Mouse (Mus musculus): ENCODE measurements around the gene Snx3. TPM values are rescaled to one million over a fixed set of nuclear protein-coding genes. Genes with fewer than 3 reads are reported as not detected.

Snx3 gene
- polyA plus RNA-seq (2015; fragmentation: Nextera tagmentation; extraction: Ambion mirVana) = 299 and 321 TPM in 2 replicates

GRCm38 (mm10) chr10:42501775-42502348 is at the start of gene Snx3:
Snx3 (plus strand) TSS chr10:42502030.
- ATAC-seq = peak; percentile 97
- H3K9me3 ChIP-seq (ENCODE audit: control insufficient read depth, low read length) = no peaks in the 10 kb centered on the region
- peak within 1 kb of the TSS; percentile 99 for H3K4me3 ChIP-seq (replicated peaks; ENCODE audit: low read length)
- peak within 1 kb of the TSS; percentile 75 for H3K4me2 ChIP-seq (ENCODE audit: low read length)
- peak within 1 kb of the TSS; percentile 96 for H3K9ac ChIP-seq (replicated peaks; ENCODE audit: low read depth, low read length)
- peaks cover 15% of the 10 kb centered on the region for H3K4me1 ChIP-seq (replicated peaks; ENCODE audit: control insufficient read depth, insufficient read depth, low read length)
- H3K27ac ChIP-seq (ENCODE audit: low read length) = peak within 1 kb of the TSS; percentile 99
- under 1% methylated on average over 68 of the region's 68 CpGs for WGBS
- H3K27me3 ChIP-seq (replicated peaks; ENCODE audit: control insufficient read depth, insufficient read depth, low read length) = no peaks in the 10 kb centered on the region
- no peaks in the 10 kb centered on the region for H3K36me3 ChIP-seq (ENCODE audit: control insufficient read depth, insufficient read depth)

GRCm38 (mm10) chr10:42454266-42454665 is 47.6 kb upstream of the Snx3 start:
- H3K4me1 ChIP-seq (replicated peaks; ENCODE audit: control insufficient read depth, insufficient read depth, low read length) = peaks cover 6% of the 10 kb centered on the region
- no peak overlapping the region for H3K9ac ChIP-seq (replicated peaks; ENCODE audit: low read depth, low read length)
- no peak overlapping the region for H3K27ac ChIP-seq (ENCODE audit: low read length)
- H3K27me3 ChIP-seq (replicated peaks; ENCODE audit: control insufficient read depth, insufficient read depth, low read length) = no peaks in the 10 kb centered on the region
- H3K36me3 ChIP-seq (ENCODE audit: control insufficient read depth, insufficient read depth) = no peaks in the 10 kb centered on the region
- no peak overlapping the region for H3K4me2 ChIP-seq (ENCODE audit: low read length)
- no peak overlapping the region for H3K4me3 ChIP-seq (replicated peaks; ENCODE audit: low read length)
- WGBS = 65% methylated on average over 11 of the region's 11 CpGs
- no peaks in the 10 kb centered on the region for H3K9me3 ChIP-seq (ENCODE audit: control insufficient read depth, low read length)
- ATAC-seq = no peak

GRCm38 (mm10) chr10:42454690-42455089 is 47.1 kb upstream of the Snx3 start:
- WGBS = 88% methylated on average over 6 of the region's 6 CpGs
- H3K36me3 ChIP-seq (ENCODE audit: control insufficient read depth, insufficient read depth) = no peaks in the 10 kb centered on the region
- H3K4me3 ChIP-seq (replicated peaks; ENCODE audit: low read length) = no peak overlapping the region
- H3K9ac ChIP-seq (replicated peaks; ENCODE audit: low read depth, low read length) = no peak overlapping the region
- H3K27ac ChIP-seq (ENCODE audit: low read length) = no peak overlapping the region
- peaks cover 6% of the 10 kb centered on the region; the same call in 1 of the 2 replicates for H3K4me1 ChIP-seq (replicated peaks; ENCODE audit: control insufficient read depth, insufficient read depth, low read length)
- no peak for ATAC-seq
- H3K9me3 ChIP-seq (ENCODE audit: control insufficient read depth, low read length) = no peaks in the 10 kb centered on the region; the same call in 1 of the 2 replicates
- no peak overlapping the region for H3K4me2 ChIP-seq (ENCODE audit: low read length)
- no peaks in the 10 kb centered on the region for H3K27me3 ChIP-seq (replicated peaks; ENCODE audit: control insufficient read depth, insufficient read depth, low read length)

- Histone ChIP-seq H3K9ac (replicated peaks; ENCODE audit: low read depth, low read length) (no peak overlapping the region), H3K9me3 (ENCODE audit: control insufficient read depth, low read length) (no peaks in the 10 kb centered on the region; the same call in 1 of the 2 replicates), H3K4me3 (replicated peaks; ENCODE audit: low read length) (no peak overlapping the region), H3K4me2 (ENCODE audit: low read length) (no peak overlapping the region), H3K27me3 (replicated peaks; ENCODE audit: control insufficient read depth, insufficient read depth, low read length) (no peaks in the 10 kb centered on the region), H3K36me3 (ENCODE audit: control insufficient read depth, insufficient read depth) (no peaks in the 10 kb centered on the region), H3K27ac (ENCODE audit: low read length) (no peak overlapping the region), H3K4me1 (replicated peaks; ENCODE audit: control insufficient read depth, insufficient read depth, low read length) (peaks cover 6% of the 10 kb centered on the region; the same call in 1 of the 2 replicates)
- 25% methylated on average over 5 of the region's 5 CpGs for WGBS
- ATAC-seq = no peak
Observed at GRCm38 (mm10) chr10:42455981-42456380, 45.8 kb upstream of the Snx3 start.

GRCm38 (mm10) chr10:42457557-42458191 is 44.2 kb upstream of the Snx3 start:
- H3K9ac ChIP-seq (replicated peaks; ENCODE audit: low read depth, low read length) = no peak overlapping the region
- H3K4me1 ChIP-seq (replicated peaks; ENCODE audit: control insufficient read depth, insufficient read depth, low read length) = peaks cover 6% of the 10 kb centered on the region; the same call in 1 of the 2 replicates
- WGBS = 80% methylated on average over 9 of the region's 9 CpGs
- H3K9me3 ChIP-seq (ENCODE audit: control insufficient read depth, low read length) = no peaks in the 10 kb centered on the region; the same call in 1 of the 2 replicates
- no peak overlapping the region for H3K4me3 ChIP-seq (replicated peaks; ENCODE audit: low read length)
- H3K4me2 ChIP-seq (ENCODE audit: low read length) = no peak overlapping the region
- no peaks in the 10 kb centered on the region for H3K27me3 ChIP-seq (replicated peaks; ENCODE audit: control insufficient read depth, insufficient read depth, low read length)
- no peak for ATAC-seq
- H3K27ac ChIP-seq (ENCODE audit: low read length) = no peak overlapping the region
- no peaks in the 10 kb centered on the region for H3K36me3 ChIP-seq (ENCODE audit: control insufficient read depth, insufficient read depth)

GRCm38 (mm10) chr10:42464224-42464623 is 37.6 kb upstream of the Snx3 start:
- no peak overlapping the region for H3K4me3 ChIP-seq (replicated peaks; ENCODE audit: low read length)
- no peaks in the 10 kb centered on the region; the same call in 1 of the 2 replicates for H3K9me3 ChIP-seq (ENCODE audit: control insufficient read depth, low read length)
- H3K9ac ChIP-seq (replicated peaks; ENCODE audit: low read depth, low read length) = no peak overlapping the region
- no peak overlapping the region for H3K4me2 ChIP-seq (ENCODE audit: low read length)
- H3K27me3 ChIP-seq (replicated peaks; ENCODE audit: control insufficient read depth, insufficient read depth, low read length) = no peaks in the 10 kb centered on the region
- 55% methylated on average over 5 of the region's 5 CpGs for WGBS
- H3K36me3 ChIP-seq (ENCODE audit: control insufficient read depth, insufficient read depth) = no peaks in the 10 kb centered on the region
- no peak for ATAC-seq
- no peaks in the 10 kb centered on the region for H3K4me1 ChIP-seq (replicated peaks; ENCODE audit: control insufficient read depth, insufficient read depth, low read length)
- H3K27ac ChIP-seq (ENCODE audit: low read length) = no peak overlapping the region

GRCm38 (mm10) chr10:42464805-42465204 is 37.0 kb upstream of the Snx3 start:
- no peaks in the 10 kb centered on the region for H3K4me1 ChIP-seq (replicated peaks; ENCODE audit: control insufficient read depth, insufficient read depth, low read length)
- no peak for ATAC-seq
- H3K9me3 ChIP-seq (ENCODE audit: control insufficient read depth, low read length) = no peaks in the 10 kb centered on the region
- H3K9ac ChIP-seq (replicated peaks; ENCODE audit: low read depth, low read length) = no peak overlapping the region
- no peak overlapping the region for H3K27ac ChIP-seq (ENCODE audit: low read length)
- H3K27me3 ChIP-seq (replicated peaks; ENCODE audit: control insufficient read depth, insufficient read depth, low read length) = no peaks in the 10 kb centered on the region
- H3K4me3 ChIP-seq (replicated peaks; ENCODE audit: low read length) = no peak overlapping the region
- H3K36me3 ChIP-seq (ENCODE audit: control insufficient read depth, insufficient read depth) = no peaks in the 10 kb centered on the region
- 77% methylated on average over 14 of the region's 14 CpGs for WGBS
- H3K4me2 ChIP-seq (ENCODE audit: low read length) = no peak overlapping the region

GRCm38 (mm10) chr10:42474946-42475514 is 26.8 kb upstream of the Snx3 start:
- WGBS = 86% methylated on average over 6 of the region's 6 CpGs
- peaks cover 6% of the 10 kb centered on the region for H3K4me1 ChIP-seq (replicated peaks; ENCODE audit: control insufficient read depth, insufficient read depth, low read length)
- no peak for ATAC-seq
- no peaks in the 10 kb centered on the region for H3K27me3 ChIP-seq (replicated peaks; ENCODE audit: control insufficient read depth, insufficient read depth, low read length)
- H3K4me3 ChIP-seq (replicated peaks; ENCODE audit: low read length) = no peak overlapping the region
- H3K36me3 ChIP-seq (ENCODE audit: control insufficient read depth, insufficient read depth) = no peaks in the 10 kb centered on the region
- no peak overlapping the region for H3K27ac ChIP-seq (ENCODE audit: low read length)
- H3K4me2 ChIP-seq (ENCODE audit: low read length) = no peak overlapping the region
- no peaks in the 10 kb centered on the region for H3K9me3 ChIP-seq (ENCODE audit: control insufficient read depth, low read length)
- H3K9ac ChIP-seq (replicated peaks; ENCODE audit: low read depth, low read length) = no peak overlapping the region

- WGBS = 92% methylated on average over 10 of the region's 10 CpGs
- Histone ChIP-seq H3K4me1 (replicated peaks; ENCODE audit: control insufficient read depth, insufficient read depth, low read length) (peaks cover 6% of the 10 kb centered on the region), H3K27me3 (replicated peaks; ENCODE audit: control insufficient read depth, insufficient read depth, low read length) (no peaks in the 10 kb centered on the region), H3K4me2 (ENCODE audit: low read length) (peak overlapping the region; percentile 93; the same call in 1 of the 2 replicates), H3K4me3 (replicated peaks; ENCODE audit: low read length) (no peak overlapping the region), H3K27ac (ENCODE audit: low read length) (no peak overlapping the region), H3K9me3 (ENCODE audit: control insufficient read depth, low read length) (no peaks in the 10 kb centered on the region), H3K36me3 (ENCODE audit: control insufficient read depth, insufficient read depth) (no peaks in the 10 kb centered on the region), H3K9ac (replicated peaks; ENCODE audit: low read depth, low read length) (no peak overlapping the region)
- no peak for ATAC-seq
Observed at GRCm38 (mm10) chr10:42476774-42477475, 24.9 kb upstream of the Snx3 start.
